Mouse (Mus musculus): ENCODE measurements around the gene Ern2. TPM values are rescaled to one million over a fixed set of nuclear protein-coding genes. Genes with fewer than 3 reads are reported as not detected.

The Ern2 gene
- polyA plus RNA-seq, 1 experiment: 0.19 TPM

- Histone ChIP-seq H3K4me1 (ENCODE audit: control insufficient read depth, insufficient read depth, low read length) (no peaks in the 10 kb centered on the region), H3K27me3 (ENCODE audit: control insufficient read depth, insufficient read depth, low read length) (no peaks in the 10 kb centered on the region), H3K36me3 (ENCODE audit: control insufficient read depth, insufficient read depth, low read length) (no peaks in the 10 kb centered on the region), H3K4me3 (ENCODE audit: control insufficient read depth, low read depth, low read length) (no peak overlapping the region), H3K27ac (ENCODE audit: control insufficient read depth, insufficient read depth, low read depth, low read length) (no peak overlapping the region)
- TF ChIP-seq CTCF (IDR thresholded peaks at IDR 0.05; ENCODE audit: control insufficient read depth, insufficient read depth, insufficient replicate concordance, low read depth, low read length) (no peak), POLR2A (IDR thresholded peaks at IDR 0.05; ENCODE audit: control insufficient read depth, low read depth, low read length) (no peak)
Observed at GRCm38 (mm10) chr7:122208276-122209021, 22.4 kb upstream of the Ern2 start.

- Histone ChIP-seq H3K4me3 (ENCODE audit: control insufficient read depth, low read depth, low read length) (no peak overlapping the region), H3K36me3 (ENCODE audit: control insufficient read depth, insufficient read depth, low read length) (no peaks in the 10 kb centered on the region), H3K27me3 (ENCODE audit: control insufficient read depth, insufficient read depth, low read length) (no peaks in the 10 kb centered on the region), H3K4me1 (ENCODE audit: control insufficient read depth, insufficient read depth, low read length) (no peaks in the 10 kb centered on the region), H3K27ac (ENCODE audit: control insufficient read depth, insufficient read depth, low read depth, low read length) (no peak overlapping the region)
- no peak for TF ChIP-seq POLR2A (IDR thresholded peaks at IDR 0.05; ENCODE audit: control insufficient read depth, low read depth, low read length)
- TF ChIP-seq CTCF (IDR thresholded peaks at IDR 0.05; ENCODE audit: control insufficient read depth, insufficient read depth, insufficient replicate concordance, low read depth, low read length): no peak
Observed at GRCm38 (mm10) chr7:122206121-122206520, 20.1 kb upstream of the Ern2 start.

GRCm38 (mm10) chr7:122203936-122204335, 17.9 kb upstream of the Ern2 start:
- no peaks in the 10 kb centered on the region for H3K4me1 ChIP-seq (ENCODE audit: control insufficient read depth, insufficient read depth, low read length)
- H3K27me3 ChIP-seq (ENCODE audit: control insufficient read depth, insufficient read depth, low read length): no peaks in the 10 kb centered on the region
- TF ChIP-seq CTCF (IDR thresholded peaks at IDR 0.05; ENCODE audit: control insufficient read depth, insufficient read depth, insufficient replicate concordance, low read depth, low read length) (no peak), POLR2A (IDR thresholded peaks at IDR 0.05; ENCODE audit: control insufficient read depth, low read depth, low read length) (no peak)
- H3K27ac ChIP-seq (ENCODE audit: control insufficient read depth, insufficient read depth, low read depth, low read length): no peak overlapping the region
- H3K4me3 ChIP-seq (ENCODE audit: control insufficient read depth, low read depth, low read length): no peak overlapping the region
- no peaks in the 10 kb centered on the region for H3K36me3 ChIP-seq (ENCODE audit: control insufficient read depth, insufficient read depth, low read length)

GRCm38 (mm10) chr7:122199296-122199695, 13.3 kb upstream of the Ern2 start:
- TF ChIP-seq POLR2A (IDR thresholded peaks at IDR 0.05; ENCODE audit: control insufficient read depth, low read depth, low read length) (no peak), CTCF (IDR thresholded peaks at IDR 0.05; ENCODE audit: control insufficient read depth, insufficient read depth, insufficient replicate concordance, low read depth, low read length) (no peak)
- Histone ChIP-seq H3K4me3 (ENCODE audit: control insufficient read depth, low read depth, low read length) (no peak overlapping the region), H3K36me3 (ENCODE audit: control insufficient read depth, insufficient read depth, low read length) (no peaks in the 10 kb centered on the region), H3K27me3 (ENCODE audit: control insufficient read depth, insufficient read depth, low read length) (no peaks in the 10 kb centered on the region), H3K4me1 (ENCODE audit: control insufficient read depth, insufficient read depth, low read length) (peaks cover 5% of the 10 kb centered on the region), H3K27ac (ENCODE audit: control insufficient read depth, insufficient read depth, low read depth, low read length) (no peak overlapping the region)

- H3K27ac ChIP-seq (ENCODE audit: control insufficient read depth, insufficient read depth, low read depth, low read length): no peak overlapping the region
- no peaks in the 10 kb centered on the region for H3K36me3 ChIP-seq (ENCODE audit: control insufficient read depth, insufficient read depth, low read length)
- no peak overlapping the region; the same call in 1 of the 2 replicates for H3K4me3 ChIP-seq (ENCODE audit: control insufficient read depth, low read depth, low read length)
- no peak for TF ChIP-seq CTCF (IDR thresholded peaks at IDR 0.05; ENCODE audit: control insufficient read depth, insufficient read depth, insufficient replicate concordance, low read depth, low read length)
- no peak for TF ChIP-seq POLR2A (IDR thresholded peaks at IDR 0.05; ENCODE audit: control insufficient read depth, low read depth, low read length)
- no peaks in the 10 kb centered on the region for H3K27me3 ChIP-seq (ENCODE audit: control insufficient read depth, insufficient read depth, low read length)
- H3K4me1 ChIP-seq (ENCODE audit: control insufficient read depth, insufficient read depth, low read length): peaks cover 5% of the 10 kb centered on the region
Observed at GRCm38 (mm10) chr7:122197306-122197705, 11.3 kb upstream of the Ern2 start.

- H3K27ac ChIP-seq (ENCODE audit: control insufficient read depth, insufficient read depth, low read depth, low read length): peak overlapping the region; percentile 62
- H3K36me3 ChIP-seq (ENCODE audit: control insufficient read depth, insufficient read depth, low read length): no peaks in the 10 kb centered on the region
- H3K4me1 ChIP-seq (ENCODE audit: control insufficient read depth, insufficient read depth, low read length): peaks cover 5% of the 10 kb centered on the region
- TF ChIP-seq CTCF (IDR thresholded peaks at IDR 0.05; ENCODE audit: control insufficient read depth, insufficient read depth, insufficient replicate concordance, low read depth, low read length): no peak
- peak; percentile 27; the same call in 1 of the 2 replicates for TF ChIP-seq POLR2A (IDR thresholded peaks at IDR 0.05; ENCODE audit: control insufficient read depth, low read depth, low read length)
- no peaks in the 10 kb centered on the region for H3K27me3 ChIP-seq (ENCODE audit: control insufficient read depth, insufficient read depth, low read length)
- peak overlapping the region; percentile 86 for H3K4me3 ChIP-seq (ENCODE audit: control insufficient read depth, low read depth, low read length)
Observed at GRCm38 (mm10) chr7:122196771-122197170, 10.8 kb upstream of the Ern2 start.

GRCm38 (mm10) chr7:122193919-122194318, 7.9 kb upstream of the Ern2 start:
- no peaks in the 10 kb centered on the region for H3K36me3 ChIP-seq (ENCODE audit: control insufficient read depth, insufficient read depth, low read length)
- H3K27ac ChIP-seq (ENCODE audit: control insufficient read depth, insufficient read depth, low read depth, low read length): no peak overlapping the region
- H3K27me3 ChIP-seq (ENCODE audit: control insufficient read depth, insufficient read depth, low read length): no peaks in the 10 kb centered on the region
- no peak overlapping the region for H3K4me3 ChIP-seq (ENCODE audit: control insufficient read depth, low read depth, low read length)
- H3K4me1 ChIP-seq (ENCODE audit: control insufficient read depth, insufficient read depth, low read length): peaks cover 11% of the 10 kb centered on the region
- TF ChIP-seq CTCF (IDR thresholded peaks at IDR 0.05; ENCODE audit: control insufficient read depth, insufficient read depth, insufficient replicate concordance, low read depth, low read length): no peak
- TF ChIP-seq POLR2A (IDR thresholded peaks at IDR 0.05; ENCODE audit: control insufficient read depth, low read depth, low read length): no peak
